Mouse (Mus musculus) lung, postnatal 4 days (tissue): ENCODE data around the gene Lhx6.

Experiments used
- DNase-seq, 2 experiments: peaks; one replicate each; pipeline ENCODE4 v3.0.0; 2021

Gene Lhx6

DNA sequence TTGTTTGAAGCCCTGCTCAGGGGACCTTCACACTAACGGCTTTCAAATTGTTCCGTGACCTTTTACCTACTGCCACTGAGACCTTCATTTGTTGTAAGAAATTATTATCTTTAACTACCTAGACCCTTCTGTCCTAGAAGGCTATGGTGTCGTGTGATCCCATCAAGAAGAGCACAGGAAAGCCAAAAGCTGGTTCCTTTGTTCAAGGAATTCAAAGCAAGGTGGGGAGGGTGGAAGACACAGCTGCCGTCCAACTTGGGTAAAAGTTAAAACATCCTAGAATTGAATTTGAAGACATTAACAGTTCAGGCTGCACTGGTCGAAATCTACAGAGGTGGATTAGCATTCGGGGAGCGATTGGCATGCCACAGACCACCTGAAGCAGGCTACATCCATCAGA lies 71.2 kb downstream of the Lhx6 start:
- DNase-seq = no peak

DNA sequence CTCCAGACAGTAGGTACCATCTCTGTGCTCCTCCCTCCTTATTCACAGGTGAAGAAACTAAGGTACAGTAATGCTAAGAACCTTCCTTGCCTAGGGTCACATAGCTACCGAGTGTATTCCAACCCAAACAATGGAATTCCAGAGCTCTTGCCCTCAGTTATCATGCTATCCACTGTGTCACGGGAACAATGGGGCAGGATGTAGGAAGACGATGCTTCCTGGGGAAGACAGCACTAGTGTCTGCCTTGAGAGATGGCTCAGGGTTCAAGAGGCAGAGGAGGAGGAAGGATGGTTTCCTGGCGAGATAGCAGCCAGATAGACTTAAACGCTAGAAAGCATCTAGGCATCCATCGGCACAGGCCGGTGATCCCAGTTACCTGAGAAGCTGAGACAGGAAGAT lies 72.3 kb downstream of the Lhx6 start:
- DNase-seq = no peak
